Mouse (Mus musculus) adrenal gland, adult (tissue): Measurements from ENCODE around the gene Hk2.

Experiments
- DNase-seq, 2 experiments: peaks; one replicate each; pipeline ENCODE4 v3.0.0; 2022 to 2023; ENCODE audit warnings: low spot score in 1 of 2; ENCODE audit not compliant: inconsistent age in 2 of 2

The Hk2 gene

GRCm38 (mm10) chr6:82771059-82771458 is 3.2 kb downstream of the Hk2 start:
- no peak for DNase-seq

GRCm38 (mm10) chr6:82770286-82770685 is 4.0 kb downstream of the Hk2 start:
- DNase-seq = no peak

- no peak for DNase-seq
These were observed 4.5 kb downstream of the Hk2 start for GRCm38 (mm10) chr6:82769704-82770103.

GRCm38 (mm10) chr6:82767734-82768586 is 6.3 kb downstream of the Hk2 start:
- DNase-seq = no peak

GRCm38 (mm10) chr6:82766636-82767035 is 7.6 kb downstream of the Hk2 start:
- peak in 1 of 2 experiments; percentile 56 for DNase-seq

GRCm38 (mm10) chr6:82765261-82765660 is 9.0 kb downstream of the Hk2 start:
- no peak for DNase-seq

- peak in 1 of 2 experiments; percentile 64 for DNase-seq
These were observed 10.3 kb downstream of the Hk2 start for GRCm38 (mm10) chr6:82763871-82764503.

- DNase-seq = peak in 1 of 2 experiments; percentile 23
These were observed 11.5 kb downstream of the Hk2 start for GRCm38 (mm10) chr6:82762728-82763127.

GRCm38 (mm10) chr6:82760749-82761357 is 13.4 kb downstream of the Hk2 start:
- peak in 1 of 2 experiments; percentile 80 for DNase-seq

GRCm38 (mm10) chr6:82759241-82759640 is 15.0 kb downstream of the Hk2 start:
- DNase-seq = no peak

GRCm38 (mm10) chr6:82756799-82757210 is 17.4 kb downstream of the Hk2 start:
- no peak for DNase-seq

- peak; percentile 46 to 79 for DNase-seq
These were observed 18.0 kb downstream of the Hk2 start for GRCm38 (mm10) chr6:82756216-82756615.

- no peak for DNase-seq
These were observed 18.9 kb downstream of the Hk2 start for GRCm38 (mm10) chr6:82755338-82755737.

- no peak for DNase-seq
These were observed 19.5 kb downstream of the Hk2 start for GRCm38 (mm10) chr6:82754769-82755168.

- DNase-seq = peak in 1 of 2 experiments; percentile 46
These were observed 20.5 kb downstream of the Hk2 start for GRCm38 (mm10) chr6:82753638-82754361.

GRCm38 (mm10) chr6:82753061-82753460 is 21.2 kb downstream of the Hk2 start:
- peak in 1 of 2 experiments; percentile 70 for DNase-seq

GRCm38 (mm10) chr6:82751791-82752190 is 22.5 kb downstream of the Hk2 start:
- no peak for DNase-seq

GRCm38 (mm10) chr6:82751031-82751430 is 23.2 kb downstream of the Hk2 start:
- DNase-seq = peak; percentile 82 to 94

- no peak for DNase-seq
These were observed 24.2 kb downstream of the Hk2 start for GRCm38 (mm10) chr6:82750063-82750462.

- peak in 1 of 2 experiments; percentile 79 for DNase-seq
These were observed 26.1 kb downstream of the Hk2 start for GRCm38 (mm10) chr6:82748106-82748672.

GRCm38 (mm10) chr6:82747085-82747484 is 27.2 kb downstream of the Hk2 start:
- no peak for DNase-seq
